Mouse (Mus musculus) megakaryocyte, embryonic 14.5 days (primary cell): ENCODE measurements at regions not wholly inside any gene's neighbourhood (a gene's known extent, or its start where the extent isn't known, plus 50 kb on each side); places are given as distances from the start of the nearest gene placed in this dataset.

Experiments used
- FLI1 ChIP-seq: IDR thresholded peaks from 2 replicates; pipeline ENCODE4 v1.6.1; 2012; ENCODE audit warnings: low read length, inconsistent platforms, mixed read lengths
- GATA1 ChIP-seq: IDR thresholded peaks from 3 replicates; pipeline ENCODE4 v1.6.1; 2012; ENCODE audit warnings: mixed read lengths, low read length, inconsistent platforms, borderline replicate concordance

DNA sequence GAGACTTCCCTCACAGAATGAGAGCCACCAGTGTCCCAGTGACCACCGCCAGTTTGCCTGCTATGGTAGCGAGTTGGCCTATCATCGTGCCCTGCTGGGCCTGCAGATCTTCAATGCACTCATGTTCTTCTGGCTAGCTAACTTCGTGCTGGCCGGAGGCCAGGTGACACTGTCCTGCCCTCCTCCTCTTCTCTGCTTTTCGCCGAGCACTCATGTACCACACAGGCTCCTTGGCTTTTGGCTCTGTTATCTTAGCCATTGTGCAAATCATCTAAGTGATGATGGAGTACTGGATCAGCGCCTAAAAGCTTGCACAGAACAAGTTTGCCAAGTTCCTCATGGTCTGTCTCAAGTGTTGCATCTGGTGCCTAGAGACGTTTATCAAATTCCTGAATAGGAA, 312.2 kb downstream of the Myh15 start:
- TF ChIP-seq GATA1 (no peak), FLI1 (no peak)
